Mouse (Mus musculus) kidney, postnatal 25 days (tissue): ENCODE data around the gene Tnfrsf12a.

Experiments used
- DNase-seq, 2 experiments: peaks; one replicate each; pipeline ENCODE4 v3.0.0; 2021; ENCODE audit warnings: mixed read lengths in 2 of 2

Gene Tnfrsf12a

GRCm38 (mm10) chr17:23680336-23680735 lies 3.1 kb upstream of the Tnfrsf12a start:
- peak in 1 of 2 experiments; percentile 20 for DNase-seq

- peak in 1 of 2 experiments; percentile 46 for DNase-seq
These were observed 2.0 kb upstream of the Tnfrsf12a start, which contains the start of gene Cldn6 for GRCm38 (mm10) chr17:23679127-23679835. Gene Cldn6, plus strand, starts transcription at chr17:23679249.

- DNase-seq = peak; percentile 33 to 71
These were observed 716 bp downstream of the Tnfrsf12a start for GRCm38 (mm10) chr17:23676473-23677031.

GRCm38 (mm10) chr17:23675564-23676281 lies 1.5 kb downstream of the Tnfrsf12a start:
- DNase-seq = peak; percentile 59 to 74

- peak; percentile 38 to 64 for DNase-seq
These were observed 2.1 kb downstream of the Tnfrsf12a start for GRCm38 (mm10) chr17:23675127-23675526.

- DNase-seq = peak in 1 of 2 experiments; percentile 59
These were observed 2.9 kb downstream of the Tnfrsf12a start for GRCm38 (mm10) chr17:23674271-23674952.

- DNase-seq = peak; percentile 94 to 97
These were observed 3.7 kb downstream of the Tnfrsf12a start, which contains the start of the genes Hcfc1r1 and Thoc6 for GRCm38 (mm10) chr17:23673424-23674073. Gene Hcfc1r1, plus strand, starts transcription at chr17:23673596. Gene Thoc6, minus strand, starts transcription at chr17:23673882.

- DNase-seq = peak in 1 of 2 experiments; percentile 14
These were observed 4.5 kb downstream of the Tnfrsf12a start for GRCm38 (mm10) chr17:23672761-23673160.

- peak in 1 of 2 experiments; percentile 14 for DNase-seq
These were observed 5.7 kb downstream of the Tnfrsf12a start for GRCm38 (mm10) chr17:23671519-23671918.

- no peak for DNase-seq
These were observed 6.7 kb downstream of the Tnfrsf12a start for GRCm38 (mm10) chr17:23670516-23671074.

- no peak for DNase-seq
These were observed 11.8 kb downstream of the Tnfrsf12a start for GRCm38 (mm10) chr17:23665511-23665910.

GRCm38 (mm10) chr17:23664556-23665021 lies 12.7 kb downstream of the Tnfrsf12a start:
- no peak for DNase-seq

GRCm38 (mm10) chr17:23661526-23661925 lies 15.7 kb downstream of the Tnfrsf12a start:
- peak in 1 of 2 experiments; percentile 44 for DNase-seq

GRCm38 (mm10) chr17:23660876-23661200 lies 16.4 kb downstream of the Tnfrsf12a start:
- DNase-seq = peak in 1 of 2 experiments; percentile 19

- peak; percentile 86 to 89 for DNase-seq
These were observed 17.0 kb downstream of the Tnfrsf12a start, which contains the start of gene Bicdl2 for GRCm38 (mm10) chr17:23660117-23660875. Gene Bicdl2, plus strand, starts transcription at chr17:23660506.

GRCm38 (mm10) chr17:23658450-23658849 lies 18.8 kb downstream of the Tnfrsf12a start:
- no peak for DNase-seq

GRCm38 (mm10) chr17:23654410-23654809 lies 22.9 kb downstream of the Tnfrsf12a start:
- DNase-seq = no peak

- no peak for DNase-seq
These were observed 23.3 kb downstream of the Tnfrsf12a start for GRCm38 (mm10) chr17:23654001-23654400.

- DNase-seq = no peak
These were observed 23.9 kb downstream of the Tnfrsf12a start for GRCm38 (mm10) chr17:23653324-23653723.

GRCm38 (mm10) chr17:23651363-23651762 lies 25.9 kb downstream of the Tnfrsf12a start:
- DNase-seq = no peak

GRCm38 (mm10) chr17:23645894-23646293 lies 31.4 kb downstream of the Tnfrsf12a start:
- DNase-seq = no peak
